Mouse (Mus musculus): ENCODE measurements around the gene Samd4b. TPM values are rescaled to one million over a fixed set of nuclear protein-coding genes. Genes with fewer than 3 reads are reported as not detected.

The Samd4b gene
- polyA plus RNA-seq, 1 experiment = 93.9 TPM

- WGBS = 60% methylated on average over 4 of the region's 4 CpGs
- Histone ChIP-seq H3K4me1 (ENCODE audit: control insufficient read depth, insufficient read depth, low read length) (peaks cover 59% of the 10 kb centered on the region), H3K4me3 (replicated peaks; ENCODE audit: extremely low read depth, low read depth, low read length) (no peak overlapping the region)
- no peak for TF ChIP-seq POLR2A (IDR thresholded peaks at IDR 0.05; ENCODE audit: borderline replicate concordance, extremely low read depth, low read depth, low read length)
- no peak for TF ChIP-seq CTCF (IDR thresholded peaks at IDR 0.05; ENCODE audit: insufficient read depth, low read length)
- DNase-seq = no peak
Measured at GRCm38 (mm10) chr7:28581721-28582120, 16.2 kb downstream of the Samd4b start.

- no peak overlapping the region for H3K4me3 ChIP-seq (replicated peaks; ENCODE audit: extremely low read depth, low read depth, low read length)
- DNase-seq = no peak
- H3K4me1 ChIP-seq (ENCODE audit: control insufficient read depth, insufficient read depth, low read length) = peaks cover 58% of the 10 kb centered on the region
- no peak for TF ChIP-seq POLR2A (IDR thresholded peaks at IDR 0.05; ENCODE audit: borderline replicate concordance, extremely low read depth, low read depth, low read length)
- no peak for TF ChIP-seq CTCF (IDR thresholded peaks at IDR 0.05; ENCODE audit: insufficient read depth, low read length)
- 57% methylated on average over 5 of the region's 5 CpGs for WGBS
Measured at GRCm38 (mm10) chr7:28579826-28580225, 18.1 kb downstream of the Samd4b start.

GRCm38 (mm10) chr7:28578543-28579053 lies 19.3 kb downstream of the Samd4b start:
- 66% methylated on average over 5 of the region's 5 CpGs for WGBS
- Histone ChIP-seq H3K4me1 (ENCODE audit: control insufficient read depth, insufficient read depth, low read length) (peaks cover 61% of the 10 kb centered on the region), H3K4me3 (replicated peaks; ENCODE audit: extremely low read depth, low read depth, low read length) (no peak overlapping the region)
- DNase-seq = no peak
- TF ChIP-seq CTCF (IDR thresholded peaks at IDR 0.05; ENCODE audit: insufficient read depth, low read length) (no peak), POLR2A (IDR thresholded peaks at IDR 0.05; ENCODE audit: borderline replicate concordance, extremely low read depth, low read depth, low read length) (no peak)

- peak; percentile 80 for DNase-seq
- Histone ChIP-seq H3K4me3 (replicated peaks; ENCODE audit: extremely low read depth, low read depth, low read length) (no peak overlapping the region), H3K4me1 (ENCODE audit: control insufficient read depth, insufficient read depth, low read length) (peaks cover 64% of the 10 kb centered on the region)
- 66% methylated on average over 9 of the region's 9 CpGs for whole genome bisulfite sequencing
- TF ChIP-seq CTCF (IDR thresholded peaks at IDR 0.05; ENCODE audit: insufficient read depth, low read length) (no peak), POLR2A (IDR thresholded peaks at IDR 0.05; ENCODE audit: borderline replicate concordance, extremely low read depth, low read depth, low read length) (peak; percentile 11; the same call in 1 of the 2 replicates)
Measured at GRCm38 (mm10) chr7:28577826-28578542, 20.0 kb downstream of the Samd4b start.

GRCm38 (mm10) chr7:28576271-28576914 lies 21.6 kb downstream of the Samd4b start:
- DNase-seq = peak; percentile 78
- H3K4me1 ChIP-seq (ENCODE audit: control insufficient read depth, insufficient read depth, low read length) = peaks cover 80% of the 10 kb centered on the region

GRCm38 (mm10) chr7:28575597-28575996 lies 22.3 kb downstream of the Samd4b start:
- no peak for DNase-seq
- TF ChIP-seq CTCF (IDR thresholded peaks at IDR 0.05; ENCODE audit: insufficient read depth, low read length) (0 out of 2 replicates have a peak, but pooled peaks have one; percentile 3), POLR2A (IDR thresholded peaks at IDR 0.05; ENCODE audit: borderline replicate concordance, extremely low read depth, low read depth, low read length) (no peak)
- Histone ChIP-seq H3K4me3 (replicated peaks; ENCODE audit: extremely low read depth, low read depth, low read length) (no peak overlapping the region), H3K4me1 (ENCODE audit: control insufficient read depth, insufficient read depth, low read length) (peaks cover 84% of the 10 kb centered on the region)
- 71% methylated on average over 11 of the region's 11 CpGs for WGBS

More at GRCm38 (mm10) chr7:28576271-28576914, 21.6 kb downstream of the Samd4b start:
- H3K4me3 ChIP-seq (replicated peaks; ENCODE audit: extremely low read depth, low read depth, low read length) = peak overlapping the region; percentile 45
- WGBS = 25% methylated on average over 5 of the region's 5 CpGs
- TF ChIP-seq POLR2A (IDR thresholded peaks at IDR 0.05; ENCODE audit: borderline replicate concordance, extremely low read depth, low read depth, low read length) (no peak), CTCF (IDR thresholded peaks at IDR 0.05; ENCODE audit: insufficient read depth, low read length) (no peak)

- 80% methylated on average over 3 of the region's 3 CpGs for WGBS
- no peak overlapping the region for H3K4me3 ChIP-seq (replicated peaks; ENCODE audit: extremely low read depth, low read depth, low read length)
- TF ChIP-seq CTCF (IDR thresholded peaks at IDR 0.05; ENCODE audit: insufficient read depth, low read length) = no peak
- TF ChIP-seq POLR2A (IDR thresholded peaks at IDR 0.05; ENCODE audit: borderline replicate concordance, extremely low read depth, low read depth, low read length) = no peak
- H3K4me1 ChIP-seq (ENCODE audit: control insufficient read depth, insufficient read depth, low read length) = peaks cover 81% of the 10 kb centered on the region
- no peak for DNase-seq
Measured at GRCm38 (mm10) chr7:28573236-28573635, 24.7 kb downstream of the Samd4b start.

- DNase-seq = no peak
- no peak overlapping the region for H3K4me3 ChIP-seq (replicated peaks; ENCODE audit: extremely low read depth, low read depth, low read length)
- peaks cover 76% of the 10 kb centered on the region for H3K4me1 ChIP-seq (ENCODE audit: control insufficient read depth, insufficient read depth, low read length)
- 54% methylated on average over 5 of the region's 5 CpGs for WGBS
- TF ChIP-seq POLR2A (IDR thresholded peaks at IDR 0.05; ENCODE audit: borderline replicate concordance, extremely low read depth, low read depth, low read length) = no peak
- no peak for TF ChIP-seq CTCF (IDR thresholded peaks at IDR 0.05; ENCODE audit: insufficient read depth, low read length)
Measured at GRCm38 (mm10) chr7:28572689-28573088, 25.3 kb downstream of the Samd4b start.

GRCm38 (mm10) chr7:28570982-28571682 lies 26.8 kb downstream of the Samd4b start:
- Histone ChIP-seq H3K4me1 (ENCODE audit: control insufficient read depth, insufficient read depth, low read length) (peaks cover 60% of the 10 kb centered on the region), H3K4me3 (replicated peaks; ENCODE audit: extremely low read depth, low read depth, low read length) (peak overlapping the region; percentile 1)
- WGBS = 24% methylated on average over 5 of the region's 5 CpGs
- peak; percentile 51 for DNase-seq
- TF ChIP-seq CTCF (IDR thresholded peaks at IDR 0.05; ENCODE audit: insufficient read depth, low read length) (no peak), POLR2A (IDR thresholded peaks at IDR 0.05; ENCODE audit: borderline replicate concordance, extremely low read depth, low read depth, low read length) (0 out of 2 replicates have a peak, but pooled peaks have one; percentile 10)

Measured in lung, adult 2 months (tissue).